Mouse (Mus musculus): ENCODE results near the gene 1110008L16Rik. TPM values are rescaled to one million over a fixed set of nuclear protein-coding genes. Genes with fewer than 3 reads are reported as not detected.
"Not testable (repeated sequence)": the region's sequence is repeated elsewhere in the genome, so short reads cannot be mapped to it uniquely, and the experiment has no call there.

1110008L16Rik gene
- polyA plus RNA-seq, 1 experiment = 3.9 TPM

- H3K27ac ChIP-seq (ENCODE audit: insufficient read depth, low read depth, low read length) = no peak overlapping the region
- 86% methylated on average over 7 of the region's 7 CpGs for WGBS
- H3K36me3 ChIP-seq (ENCODE audit: control insufficient read depth, insufficient read depth, low read length) = peaks cover 2% of the 10 kb centered on the region
- no peak overlapping the region for H3K4me3 ChIP-seq (ENCODE audit: low read depth, low read length)
- no peaks in the 10 kb centered on the region for H3K27me3 ChIP-seq (ENCODE audit: control insufficient read depth, insufficient read depth, low read length)
- H3K4me1 ChIP-seq (ENCODE audit: control insufficient read depth, insufficient read depth, insufficient read length, low read length) = no peaks in the 10 kb centered on the region
- TF ChIP-seq POLR2A (IDR thresholded peaks at IDR 0.05; ENCODE audit: low read depth, low read length) (no peak), CTCF (IDR thresholded peaks at IDR 0.05; ENCODE audit: extremely low read depth, insufficient read length, insufficient replicate concordance, low read depth, low read length) (no peak)
Measured at GRCm38 (mm10) chr12:55333662-55334061, 34.3 kb downstream of the 1110008L16Rik start.

GRCm38 (mm10) chr12:55338490-55338889, 39.1 kb downstream of the 1110008L16Rik start:
- H3K4me1 ChIP-seq (ENCODE audit: control insufficient read depth, insufficient read depth, insufficient read length, low read length); H3K27me3 ChIP-seq (ENCODE audit: control insufficient read depth, insufficient read depth, low read length); H3K4me3 ChIP-seq (ENCODE audit: low read depth, low read length); H3K36me3 ChIP-seq (ENCODE audit: control insufficient read depth, insufficient read depth, low read length); H3K27ac ChIP-seq (ENCODE audit: insufficient read depth, low read depth, low read length): not testable (repeated sequence)
- WGBS = 81% methylated on average over 1 of the region's 2 CpGs

- H3K27ac ChIP-seq (ENCODE audit: insufficient read depth, low read depth, low read length); H3K36me3 ChIP-seq (ENCODE audit: control insufficient read depth, insufficient read depth, low read length); H3K4me1 ChIP-seq (ENCODE audit: control insufficient read depth, insufficient read depth, insufficient read length, low read length); H3K4me3 ChIP-seq (ENCODE audit: low read depth, low read length); H3K27me3 ChIP-seq (ENCODE audit: control insufficient read depth, insufficient read depth, low read length): not testable (repeated sequence)
- WGBS = 53% methylated on average over 1 of the region's 1 CpGs
Measured at GRCm38 (mm10) chr12:55343045-55343444, 43.7 kb downstream of the 1110008L16Rik start.

- 90% methylated on average over 11 of the region's 11 CpGs for WGBS
- no peak overlapping the region for H3K4me3 ChIP-seq (ENCODE audit: low read depth, low read length)
- no peaks in the 10 kb centered on the region for H3K36me3 ChIP-seq (ENCODE audit: control insufficient read depth, insufficient read depth, low read length)
- H3K27ac ChIP-seq (ENCODE audit: insufficient read depth, low read depth, low read length) = no peak overlapping the region
- no peaks in the 10 kb centered on the region for H3K4me1 ChIP-seq (ENCODE audit: control insufficient read depth, insufficient read depth, insufficient read length, low read length)
- H3K27me3 ChIP-seq (ENCODE audit: control insufficient read depth, insufficient read depth, low read length) = no peaks in the 10 kb centered on the region
- TF ChIP-seq POLR2A (IDR thresholded peaks at IDR 0.05; ENCODE audit: low read depth, low read length) (no peak), CTCF (IDR thresholded peaks at IDR 0.05; ENCODE audit: extremely low read depth, insufficient read length, insufficient replicate concordance, low read depth, low read length) (no peak)
Measured at GRCm38 (mm10) chr12:55343998-55344397, 44.6 kb downstream of the 1110008L16Rik start.

GRCm38 (mm10) chr12:55344583-55344982, 45.2 kb downstream of the 1110008L16Rik start:
- H3K36me3 ChIP-seq (ENCODE audit: control insufficient read depth, insufficient read depth, low read length) = no peaks in the 10 kb centered on the region
- H3K27me3 ChIP-seq (ENCODE audit: control insufficient read depth, insufficient read depth, low read length) = no peaks in the 10 kb centered on the region
- H3K4me3 ChIP-seq (ENCODE audit: low read depth, low read length) = no peak overlapping the region
- no peaks in the 10 kb centered on the region for H3K4me1 ChIP-seq (ENCODE audit: control insufficient read depth, insufficient read depth, insufficient read length, low read length)
- TF ChIP-seq POLR2A (IDR thresholded peaks at IDR 0.05; ENCODE audit: low read depth, low read length) = no peak
- TF ChIP-seq CTCF (IDR thresholded peaks at IDR 0.05; ENCODE audit: extremely low read depth, insufficient read length, insufficient replicate concordance, low read depth, low read length) = peak; percentile 16; the same call in 1 of the 2 replicates
- WGBS = 78% methylated on average over 13 of the region's 13 CpGs
- no peak overlapping the region for H3K27ac ChIP-seq (ENCODE audit: insufficient read depth, low read depth, low read length)

- Histone ChIP-seq H3K4me3 (ENCODE audit: low read depth, low read length) (no peak overlapping the region), H3K27ac (ENCODE audit: insufficient read depth, low read depth, low read length) (peak overlapping the region; percentile 12), H3K36me3 (ENCODE audit: control insufficient read depth, insufficient read depth, low read length) (no peaks in the 10 kb centered on the region), H3K27me3 (ENCODE audit: control insufficient read depth, insufficient read depth, low read length) (no peaks in the 10 kb centered on the region), H3K4me1 (ENCODE audit: control insufficient read depth, insufficient read depth, insufficient read length, low read length) (peaks cover 4% of the 10 kb centered on the region; the same call in 1 of the 2 replicates)
- WGBS = 12% methylated on average over 6 of the region's 6 CpGs
- TF ChIP-seq POLR2A (IDR thresholded peaks at IDR 0.05; ENCODE audit: low read depth, low read length) (no peak), CTCF (IDR thresholded peaks at IDR 0.05; ENCODE audit: extremely low read depth, insufficient read length, insufficient replicate concordance, low read depth, low read length) (no peak)
Measured at GRCm38 (mm10) chr12:55353423-55353822, 54.0 kb downstream of the 1110008L16Rik start.

GRCm38 (mm10) chr12:55354904-55355303, 55.5 kb downstream of the 1110008L16Rik start:
- TF ChIP-seq POLR2A (IDR thresholded peaks at IDR 0.05; ENCODE audit: low read depth, low read length) (no peak), CTCF (IDR thresholded peaks at IDR 0.05; ENCODE audit: extremely low read depth, insufficient read length, insufficient replicate concordance, low read depth, low read length) (no peak)
- WGBS = 29% methylated on average over 4 of the region's 4 CpGs
- H3K27ac ChIP-seq (ENCODE audit: insufficient read depth, low read depth, low read length) = no peak overlapping the region
- H3K4me1 ChIP-seq (ENCODE audit: control insufficient read depth, insufficient read depth, insufficient read length, low read length) = peaks cover 4% of the 10 kb centered on the region; the same call in 1 of the 2 replicates
- H3K36me3 ChIP-seq (ENCODE audit: control insufficient read depth, insufficient read depth, low read length) = no peaks in the 10 kb centered on the region
- H3K4me3 ChIP-seq (ENCODE audit: low read depth, low read length) = no peak overlapping the region
- H3K27me3 ChIP-seq (ENCODE audit: control insufficient read depth, insufficient read depth, low read length) = no peaks in the 10 kb centered on the region

GRCm38 (mm10) chr12:55357303-55357702, 57.9 kb downstream of the 1110008L16Rik start:
- Histone ChIP-seq H3K4me1 (ENCODE audit: control insufficient read depth, insufficient read depth, insufficient read length, low read length) (peaks cover 4% of the 10 kb centered on the region; the same call in 1 of the 2 replicates), H3K27ac (ENCODE audit: insufficient read depth, low read depth, low read length) (no peak overlapping the region), H3K4me3 (ENCODE audit: low read depth, low read length) (no peak overlapping the region), H3K36me3 (ENCODE audit: control insufficient read depth, insufficient read depth, low read length) (no peaks in the 10 kb centered on the region), H3K27me3 (ENCODE audit: control insufficient read depth, insufficient read depth, low read length) (no peaks in the 10 kb centered on the region)
- WGBS = 24% methylated on average over 1 of the region's 1 CpGs
- TF ChIP-seq POLR2A (IDR thresholded peaks at IDR 0.05; ENCODE audit: low read depth, low read length) = no peak
- TF ChIP-seq CTCF (IDR thresholded peaks at IDR 0.05; ENCODE audit: extremely low read depth, insufficient read length, insufficient replicate concordance, low read depth, low read length) = no peak

All from small intestine, adult 2 months (tissue).